Mouse (Mus musculus): ENCODE measurements at regions not wholly inside any gene's neighbourhood (a gene's known extent, or its start where the extent isn't known, plus 50 kb on each side); places are given as distances from the start of the nearest gene placed in this dataset.

GRCm38 (mm10) chr1:183717060-183717459, 296.0 kb upstream of the Dusp10 start:
- no peak for DNase-seq (ENCODE audit: low spot score in 2 of 2)

GRCm38 (mm10) chr1:183749126-183749525, 264.0 kb upstream of the Dusp10 start:
- DNase-seq (ENCODE audit: low spot score in 2 of 2), result no peak

- no peak for DNase-seq (ENCODE audit: low spot score in 2 of 2)
These were observed 258.6 kb upstream of the Dusp10 start for GRCm38 (mm10) chr1:183754500-183754899.

GRCm38 (mm10) chr1:183756716-183757115, 256.4 kb upstream of the Dusp10 start:
- DNase-seq (ENCODE audit: low spot score in 2 of 2), result no peak

- peak; percentile 3 to 4 for DNase-seq (ENCODE audit: low spot score in 2 of 2)
These were observed 249.0 kb upstream of the Dusp10 start for GRCm38 (mm10) chr1:183763864-183764726.

- no peak for DNase-seq (ENCODE audit: low spot score in 2 of 2)
These were observed 240.3 kb upstream of the Dusp10 start for GRCm38 (mm10) chr1:183772844-183773243.

GRCm38 (mm10) chr1:183780180-183780579, 232.9 kb upstream of the Dusp10 start:
- DNase-seq (ENCODE audit: low spot score in 2 of 2), result no peak

GRCm38 (mm10) chr1:183780779-183781178, 232.3 kb upstream of the Dusp10 start:
- no peak for DNase-seq (ENCODE audit: low spot score in 2 of 2)

GRCm38 (mm10) chr1:183783440-183784130, 229.5 kb upstream of the Dusp10 start:
- no peak for DNase-seq (ENCODE audit: low spot score in 2 of 2)

- no peak for DNase-seq (ENCODE audit: low spot score in 2 of 2)
These were observed 220.8 kb upstream of the Dusp10 start for GRCm38 (mm10) chr1:183792230-183792813.

GRCm38 (mm10) chr1:183793324-183793723, 219.8 kb upstream of the Dusp10 start:
- no peak for DNase-seq (ENCODE audit: low spot score in 2 of 2)

- DNase-seq (ENCODE audit: low spot score in 2 of 2), result no peak
These were observed 219.1 kb upstream of the Dusp10 start for GRCm38 (mm10) chr1:183793913-183794445.

- DNase-seq (ENCODE audit: low spot score in 2 of 2), result no peak
These were observed 210.8 kb upstream of the Dusp10 start for GRCm38 (mm10) chr1:183802351-183802750.

GRCm38 (mm10) chr1:183803357-183803756, 209.7 kb upstream of the Dusp10 start:
- no peak for DNase-seq (ENCODE audit: low spot score in 2 of 2)

GRCm38 (mm10) chr1:183803826-183804225, 209.3 kb upstream of the Dusp10 start:
- no peak for DNase-seq (ENCODE audit: low spot score in 2 of 2)

- no peak for DNase-seq (ENCODE audit: low spot score in 2 of 2)
These were observed 208.8 kb upstream of the Dusp10 start for GRCm38 (mm10) chr1:183804295-183804694.

- DNase-seq (ENCODE audit: low spot score in 2 of 2), result no peak
These were observed 206.0 kb upstream of the Dusp10 start for GRCm38 (mm10) chr1:183806864-183807730.

- no peak for DNase-seq (ENCODE audit: low spot score in 2 of 2)
These were observed 204.9 kb upstream of the Dusp10 start for GRCm38 (mm10) chr1:183808168-183808567.

- no peak for DNase-seq (ENCODE audit: low spot score in 2 of 2)
These were observed 192.5 kb upstream of the Dusp10 start for GRCm38 (mm10) chr1:183820555-183820954.

GRCm38 (mm10) chr1:183826300-183826699, 186.8 kb upstream of the Dusp10 start:
- DNase-seq (ENCODE audit: low spot score in 2 of 2), result no peak

- no peak for DNase-seq (ENCODE audit: low spot score in 2 of 2)
These were observed 168.0 kb upstream of the Dusp10 start for GRCm38 (mm10) chr1:183845135-183845534.
